Mouse (Mus musculus): ENCODE results near the gene Wasl. TPM values are rescaled to one million over a fixed set of nuclear protein-coding genes. Genes with fewer than 3 reads are reported as not detected.

The Wasl gene
- total RNA-seq, 1 experiment = 20.3 TPM

DNA sequence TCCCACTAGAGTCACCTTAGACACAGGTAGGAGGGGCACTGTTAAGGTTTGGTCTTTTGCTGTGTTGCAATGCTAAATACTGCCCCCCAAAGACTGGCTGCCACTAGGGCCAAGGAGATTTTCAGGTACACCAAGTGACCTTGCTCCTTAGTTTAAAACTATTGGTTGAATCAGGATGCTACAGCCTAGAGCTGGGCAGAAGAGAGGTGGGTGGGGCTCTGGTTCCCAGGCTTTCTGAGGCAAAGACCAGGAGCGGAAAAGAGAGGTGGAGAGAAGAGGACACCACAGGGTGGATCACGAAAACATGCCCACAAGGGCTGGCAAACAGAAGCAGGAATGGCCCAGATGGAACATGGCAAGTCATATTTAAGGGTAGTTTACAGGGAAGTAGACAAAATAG, 22.6 kb downstream of the Wasl start:
- Histone ChIP-seq H3K9ac (ENCODE audit: insufficient read depth, low read depth, low read length, poor library complexity, severe bottlenecking) (no peak overlapping the region), H3K9me3 (ENCODE audit: control insufficient read depth, insufficient read depth, low read depth, low read length) (no peaks in the 10 kb centered on the region), H3K27ac (ENCODE audit: insufficient read depth, low read depth, low read length, poor library complexity, severe bottlenecking) (no peak overlapping the region), H3K4me1 (ENCODE audit: control insufficient read depth in 2 of 2, insufficient read depth in 2 of 2, low read length in 2 of 2, poor library complexity in 1 of 2) (peaks cover 0 to 7% of the 10 kb centered on the region in 2 experiments; a peak in 1 of 4 replicates), H3K36me3 (ENCODE audit: control insufficient read depth, insufficient read depth, low read length, poor library complexity, severe bottlenecking) (peaks cover 2% of the 10 kb centered on the region; the same call in 1 of the 2 replicates), H3K4me3 (ENCODE audit: insufficient read depth in 1 of 2, low read depth in 1 of 2, low read length in 2 of 2, poor library complexity in 1 of 2, severe bottlenecking in 1 of 2) (no peak overlapping the region)
- no peak for DNase-seq (ENCODE audit: low read depth, low spot score)
- in situ Hi-C loops (cut with MboI; ENCODE audit: low sequenced_read_pairs in 2 of 2, unreplicated experiment in 2 of 2) = no loop called here
- no peak for TF ChIP-seq HCFC1 (IDR thresholded peaks at IDR 0.05; ENCODE audit: borderline replicate concordance, insufficient read depth, low read length)
- TF ChIP-seq ZNF384 (IDR thresholded peaks at IDR 0.05; ENCODE audit: low read depth, low read length) = no peak
- TF ChIP-seq MAFK (IDR thresholded peaks at IDR 0.05; ENCODE audit: insufficient read depth, low read depth, low read length) = no peak
- TF ChIP-seq ZC3H11A (IDR thresholded peaks at IDR 0.05; ENCODE audit: borderline replicate concordance, low read depth, low read length) = no peak
- TF ChIP-seq CHD2 (IDR thresholded peaks at IDR 0.05; ENCODE audit: low read depth, low read length) = no peak

DNA sequence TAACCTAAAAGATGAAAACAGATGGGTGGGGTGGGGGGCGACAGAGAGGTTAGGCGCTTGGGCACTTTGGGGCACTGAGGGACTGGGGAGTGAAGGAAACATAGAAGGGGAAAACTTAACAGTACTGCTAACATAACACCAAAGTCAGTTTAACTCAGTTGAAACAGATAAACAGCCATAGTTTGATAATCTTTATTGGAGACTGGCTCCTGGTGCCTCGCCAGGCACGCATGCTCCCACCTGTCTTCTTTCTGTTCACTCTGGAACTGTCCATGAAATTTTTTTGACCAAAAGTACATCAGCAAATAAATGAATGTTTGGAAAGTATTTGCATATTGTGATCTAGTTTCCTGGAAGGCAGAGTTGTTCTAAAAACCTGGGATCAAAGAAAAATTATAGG, 23.5 kb downstream of the Wasl start:
- no peak overlapping the region for H3K4me3 ChIP-seq (ENCODE audit: insufficient read depth in 1 of 2, low read depth in 1 of 2, low read length in 2 of 2, poor library complexity in 1 of 2, severe bottlenecking in 1 of 2)
- H3K9me3 ChIP-seq (ENCODE audit: control insufficient read depth, insufficient read depth, low read depth, low read length) = no peaks in the 10 kb centered on the region
- H3K9ac ChIP-seq (ENCODE audit: insufficient read depth, low read depth, low read length, poor library complexity, severe bottlenecking) = no peak overlapping the region
- no peak for DNase-seq (ENCODE audit: low read depth, low spot score)
- in situ Hi-C loops (cut with MboI; ENCODE audit: low sequenced_read_pairs in 2 of 2, unreplicated experiment in 2 of 2) = no loop called here
- TF ChIP-seq ZNF384 (IDR thresholded peaks at IDR 0.05; ENCODE audit: low read depth, low read length) (no peak), MAFK (IDR thresholded peaks at IDR 0.05; ENCODE audit: insufficient read depth, low read depth, low read length) (no peak), HCFC1 (IDR thresholded peaks at IDR 0.05; ENCODE audit: borderline replicate concordance, insufficient read depth, low read length) (no peak), ZC3H11A (IDR thresholded peaks at IDR 0.05; ENCODE audit: borderline replicate concordance, low read depth, low read length) (no peak), CHD2 (IDR thresholded peaks at IDR 0.05; ENCODE audit: low read depth, low read length) (no peak)
- no peak overlapping the region for H3K27ac ChIP-seq (ENCODE audit: insufficient read depth, low read depth, low read length, poor library complexity, severe bottlenecking)
- peaks cover 2% of the 10 kb centered on the region; the same call in 1 of the 2 replicates for H3K36me3 ChIP-seq (ENCODE audit: control insufficient read depth, insufficient read depth, low read length, poor library complexity, severe bottlenecking)
- peaks cover 0 to 7% of the 10 kb centered on the region in 2 experiments; a peak in 1 of 4 replicates for H3K4me1 ChIP-seq (ENCODE audit: control insufficient read depth in 2 of 2, insufficient read depth in 2 of 2, low read length in 2 of 2, poor library complexity in 1 of 2)

DNA sequence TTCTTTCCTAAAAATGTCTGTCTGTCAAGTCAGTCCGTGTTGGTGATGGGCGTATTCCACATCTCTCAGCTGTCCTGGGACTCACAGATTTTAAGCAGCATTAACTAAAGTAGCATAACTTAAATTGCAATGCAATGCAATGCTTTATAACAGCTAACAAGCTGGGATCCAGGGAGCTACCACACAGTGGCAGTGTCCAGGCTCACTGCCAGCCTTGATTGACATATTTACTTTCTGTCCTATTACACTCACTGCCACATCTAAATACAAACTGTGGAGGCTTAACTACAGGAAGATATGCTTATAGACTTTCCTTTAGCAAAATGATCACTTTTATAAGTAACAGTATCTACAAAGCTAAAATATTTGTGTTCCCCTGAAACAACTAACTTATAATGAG, 29.0 kb downstream of the Wasl start:
- no peak overlapping the region for H3K9ac ChIP-seq (ENCODE audit: insufficient read depth, low read depth, low read length, poor library complexity, severe bottlenecking)

DNA sequence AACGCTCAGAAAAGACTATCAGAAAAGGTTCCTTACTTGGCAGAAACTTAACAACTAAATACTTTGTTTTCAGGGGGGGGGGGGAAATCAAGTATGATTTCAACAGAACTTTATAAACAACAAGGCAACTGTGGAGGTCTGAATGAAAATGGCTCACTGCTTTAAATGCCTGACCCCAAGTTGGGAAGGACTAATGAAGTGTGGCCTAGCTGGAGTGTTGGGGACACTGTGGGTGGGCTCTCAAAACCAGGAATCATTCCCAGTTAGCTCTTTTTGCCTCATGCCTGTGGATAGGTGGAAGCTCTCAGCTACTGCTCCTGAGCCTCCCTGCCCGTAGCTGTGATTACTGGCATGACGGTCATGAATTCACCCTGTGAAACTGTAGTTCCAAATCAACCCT, 30.7 kb downstream of the Wasl start:
- DNase-seq (ENCODE audit: low read depth, low spot score) = no peak
- Histone ChIP-seq H3K9ac (ENCODE audit: insufficient read depth, low read depth, low read length, poor library complexity, severe bottlenecking) (no peak overlapping the region), H3K4me1 (ENCODE audit: control insufficient read depth in 2 of 2, insufficient read depth in 2 of 2, low read length in 2 of 2, poor library complexity in 1 of 2) (peaks cover 6 to 7% of the 10 kb centered on the region in 2 experiments; a peak in 3 of 4 replicates), H3K36me3 (ENCODE audit: control insufficient read depth, insufficient read depth, low read length, poor library complexity, severe bottlenecking) (peaks cover 10% of the 10 kb centered on the region; the same call in 1 of the 2 replicates), H3K27ac (ENCODE audit: insufficient read depth, low read depth, low read length, poor library complexity, severe bottlenecking) (no peak overlapping the region), H3K4me3 (ENCODE audit: insufficient read depth in 1 of 2, low read depth in 1 of 2, low read length in 2 of 2, poor library complexity in 1 of 2, severe bottlenecking in 1 of 2) (no peak overlapping the region), H3K9me3 (ENCODE audit: control insufficient read depth, insufficient read depth, low read depth, low read length) (no peaks in the 10 kb centered on the region)
- in situ Hi-C loops (cut with MboI; ENCODE audit: low sequenced_read_pairs in 2 of 2, unreplicated experiment in 2 of 2) = no loop called here
- TF ChIP-seq ZNF384 (IDR thresholded peaks at IDR 0.05; ENCODE audit: low read depth, low read length) = no peak
- TF ChIP-seq HCFC1 (IDR thresholded peaks at IDR 0.05; ENCODE audit: borderline replicate concordance, insufficient read depth, low read length) = no peak
- no peak for TF ChIP-seq ZC3H11A (IDR thresholded peaks at IDR 0.05; ENCODE audit: borderline replicate concordance, low read depth, low read length)
- TF ChIP-seq MAFK (IDR thresholded peaks at IDR 0.05; ENCODE audit: insufficient read depth, low read depth, low read length) = no peak
- TF ChIP-seq CHD2 (IDR thresholded peaks at IDR 0.05; ENCODE audit: low read depth, low read length) = no peak

More for the DNA sequence above, 29.0 kb downstream of the Wasl start:
- Histone ChIP-seq H3K9me3 (ENCODE audit: control insufficient read depth, insufficient read depth, low read depth, low read length) (no peaks in the 10 kb centered on the region), H3K27ac (ENCODE audit: insufficient read depth, low read depth, low read length, poor library complexity, severe bottlenecking) (no peak overlapping the region), H3K4me3 (ENCODE audit: insufficient read depth in 1 of 2, low read depth in 1 of 2, low read length in 2 of 2, poor library complexity in 1 of 2, severe bottlenecking in 1 of 2) (no peak overlapping the region), H3K36me3 (ENCODE audit: control insufficient read depth, insufficient read depth, low read length, poor library complexity, severe bottlenecking) (peaks cover 10% of the 10 kb centered on the region; the same call in 1 of the 2 replicates), H3K4me1 (ENCODE audit: control insufficient read depth in 2 of 2, insufficient read depth in 2 of 2, low read length in 2 of 2, poor library complexity in 1 of 2) (peaks cover 6 to 7% of the 10 kb centered on the region in 2 experiments; a peak in 3 of 4 replicates)
- in situ Hi-C loops (cut with MboI; ENCODE audit: low sequenced_read_pairs in 2 of 2, unreplicated experiment in 2 of 2) = no loop called here
- TF ChIP-seq ZC3H11A (IDR thresholded peaks at IDR 0.05; ENCODE audit: borderline replicate concordance, low read depth, low read length) (no peak), CHD2 (IDR thresholded peaks at IDR 0.05; ENCODE audit: low read depth, low read length) (no peak), ZNF384 (IDR thresholded peaks at IDR 0.05; ENCODE audit: low read depth, low read length) (no peak), MAFK (IDR thresholded peaks at IDR 0.05; ENCODE audit: insufficient read depth, low read depth, low read length) (no peak)
- DNase-seq (ENCODE audit: low read depth, low spot score) = no peak

Data from ES-E14 (cell line).